Mouse (Mus musculus) heart, embryonic 16.5 days (tissue): ENCODE measurements around the gene Thbs1. TPM values are rescaled to one million over a fixed set of nuclear protein-coding genes. Genes with fewer than 3 reads are reported as not detected.

Experiments used
- ATAC-seq: fragments of 200-750 bp; cut with Nextera tagmentation; replicated peaks from 2 replicates; pipeline ENCODE4 v1.8.0; 2017; ENCODE audit warnings: moderate number of reproducible peaks; ENCODE audit not compliant: insufficient read depth, low FRiP score; ENCODE audit errors: extremely low read depth
- H3K27ac ChIP-seq: fragments of 300-500 bp; sonication (generic); 2 replicates; pipeline ENCODE4 v1.5.1; 2014; ENCODE audit warnings: mild to moderate bottlenecking, low read length, control low read depth, moderate library complexity
- H3K27me3 ChIP-seq: fragments of 300-500 bp; sonication (generic); 2 replicates; pipeline ENCODE4 v1.6.1; 2014; ENCODE audit warnings: low read length, mixed read lengths; ENCODE audit not compliant: control insufficient read depth, insufficient read depth
- H3K36me3 ChIP-seq: fragments of 300-500 bp; sonication (generic); 2 replicates; pipeline ENCODE4 v1.6.1; 2014; ENCODE audit not compliant: control insufficient read depth, insufficient read depth
- H3K4me1 ChIP-seq: fragments of 300-500 bp; sonication (generic); 2 replicates; pipeline ENCODE4 v1.6.1; 2014; ENCODE audit warnings: low read length, mixed read lengths; ENCODE audit not compliant: control insufficient read depth, insufficient read depth
- H3K4me2 ChIP-seq: fragments of 300-500 bp; sonication (generic); 2 replicates; pipeline ENCODE4 v1.6.1; 2014; ENCODE audit warnings: low read depth, mild to moderate bottlenecking, control low read depth, low read length
- H3K4me3 ChIP-seq: fragments of 300-500 bp; sonication (generic); 2 replicates; pipeline ENCODE4 v1.5.1; 2014; ENCODE audit warnings: mild to moderate bottlenecking, control low read depth, low read length
- H3K9ac ChIP-seq: fragments of 300-500 bp; sonication (generic); 2 replicates; pipeline ENCODE4 v1.6.1; 2014; ENCODE audit warnings: low read length, control low read depth
- H3K9me3 ChIP-seq: fragments of 300-500 bp; sonication (generic); replicated peaks from 2 replicates; pipeline ENCODE4 v1.6.1; 2016; ENCODE audit warnings: low read length; ENCODE audit not compliant: control insufficient read depth
- WGBS: fragments of 180-500 bp; shearing (Covaris S2); extraction: QIAGEN DNeasy Blood & Tissue Kit; methylation state at CpG from one replicate; pipeline ENCODE4 v1.1.7; 2014; 5-methylcytosine and 5-hydroxymethylcytosine counted together
- polyA plus RNA-seq: library from polyadenylated mRNA; unstranded; fragments of >200 nt; fragmentation: Nextera tagmentation; extraction: Ambion mirVana; gene quantifications from 2 replicates; pipeline ENCODE4 v1.2.1, GENCODE M21; 2015

The Thbs1 gene
- polyA plus RNA-seq, 1 experiment from 2014 or later = 20.0 TPM

DNA sequence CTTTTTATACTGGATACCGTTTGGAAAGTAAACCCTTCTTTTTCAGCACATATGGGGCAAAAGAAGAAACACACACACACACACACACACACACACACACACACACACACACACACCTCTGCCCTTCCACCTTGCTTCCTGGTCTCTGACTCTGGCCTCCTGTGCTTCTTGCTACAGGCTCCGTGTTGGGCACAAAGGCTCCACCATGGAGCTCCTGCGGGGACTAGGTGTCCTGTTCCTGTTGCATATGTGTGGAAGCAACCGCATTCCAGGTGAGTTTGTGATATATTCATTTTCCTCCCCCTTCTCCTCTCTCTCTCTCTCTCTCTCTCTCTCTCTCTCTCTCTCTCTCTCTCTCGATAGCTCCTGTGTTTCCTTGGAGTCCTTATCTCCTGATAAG, 762 bp downstream of the Thbs1 start:
- H3K9ac ChIP-seq = peak overlapping the region; percentile 62
- H3K9me3 ChIP-seq = no peaks in the 10 kb centered on the region
- H3K36me3 ChIP-seq = no peaks in the 10 kb centered on the region
- peaks cover 12% of the 10 kb centered on the region for H3K4me1 ChIP-seq
- peak overlapping the region; percentile 63 for H3K4me3 ChIP-seq
- H3K4me2 ChIP-seq = peak overlapping the region; percentile 82
- peaks cover 6% of the 10 kb centered on the region for H3K27me3 ChIP-seq
- no peak overlapping the region for H3K27ac ChIP-seq
- no peak for ATAC-seq
- 17% methylated on average over 5 of the region's 5 CpGs for WGBS

DNA sequence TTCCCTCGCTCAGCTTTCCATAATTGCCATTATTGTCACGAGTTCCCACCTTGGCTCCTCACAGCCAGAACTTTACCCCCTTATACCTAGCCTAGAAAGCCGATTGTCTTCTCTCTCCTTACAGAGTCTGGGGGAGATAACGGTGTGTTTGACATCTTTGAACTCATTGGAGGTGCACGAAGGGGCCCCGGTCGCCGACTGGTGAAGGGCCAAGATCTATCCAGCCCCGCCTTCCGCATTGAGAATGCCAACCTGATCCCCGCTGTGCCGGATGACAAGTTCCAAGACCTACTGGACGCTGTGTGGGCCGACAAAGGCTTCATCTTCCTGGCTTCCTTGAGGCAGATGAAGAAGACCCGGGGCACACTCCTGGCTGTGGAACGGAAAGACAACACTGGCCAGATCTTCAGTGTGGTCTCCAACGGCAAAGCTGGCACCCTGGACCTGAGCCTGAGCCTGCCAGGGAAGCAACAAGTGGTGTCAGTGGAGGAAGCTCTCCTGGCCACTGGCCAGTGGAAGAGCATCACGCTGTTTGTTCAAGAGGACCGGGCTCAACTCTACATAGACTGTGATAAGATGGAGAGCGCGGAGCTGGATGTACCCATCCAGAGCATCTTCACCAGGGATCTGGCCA, 1.3 kb downstream of the Thbs1 start:
- no peaks in the 10 kb centered on the region for H3K9me3 ChIP-seq
- peaks cover 12% of the 10 kb centered on the region for H3K4me1 ChIP-seq
- peak overlapping the region; percentile 63 for H3K4me3 ChIP-seq
- peaks cover 6% of the 10 kb centered on the region for H3K27me3 ChIP-seq
- no peaks in the 10 kb centered on the region for H3K36me3 ChIP-seq
- ATAC-seq = no peak
- peak overlapping the region; percentile 24; the same call in 1 of the 2 replicates for H3K9ac ChIP-seq
- WGBS = 32% methylated on average over 21 of the region's 21 CpGs
- H3K4me2 ChIP-seq = peak overlapping the region; percentile 82
- no peak overlapping the region for H3K27ac ChIP-seq

DNA sequence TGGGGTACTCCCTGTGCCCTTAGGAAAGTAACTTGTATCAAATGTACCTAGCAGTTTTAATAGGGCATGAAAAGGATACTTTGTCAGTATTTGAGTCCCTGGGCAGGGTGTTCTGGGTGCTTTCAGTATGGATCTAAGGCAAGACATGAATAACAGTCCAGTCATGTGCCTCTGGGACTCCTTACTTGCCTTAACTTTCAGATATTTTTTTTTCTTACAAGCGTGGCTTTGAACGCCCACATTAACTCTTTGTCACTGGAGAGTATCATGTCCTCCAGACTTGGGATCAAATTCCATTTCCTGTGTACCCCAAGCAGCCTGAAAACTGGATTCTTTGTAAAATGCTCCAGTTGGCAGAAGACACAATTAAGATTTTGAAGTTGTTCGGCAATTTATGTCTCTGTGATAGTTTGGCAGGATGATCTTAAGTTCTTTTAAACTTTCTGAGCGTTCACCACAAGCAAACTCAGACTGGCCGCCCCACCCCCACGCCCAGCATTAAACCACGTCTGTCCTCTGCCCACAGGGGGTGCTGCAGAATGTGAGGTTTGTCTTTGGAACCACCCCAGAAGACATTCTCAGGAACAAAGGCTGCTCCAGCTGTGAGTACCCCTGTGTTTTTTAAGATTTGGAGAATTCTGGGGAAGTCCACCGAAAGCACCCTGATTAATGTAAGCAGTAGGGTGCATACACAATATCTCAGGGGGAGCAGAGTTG, 2.3 kb downstream of the Thbs1 start:
- Histone ChIP-seq H3K4me1 (peaks cover 12% of the 10 kb centered on the region), H3K4me3 (peak overlapping the region; percentile 63), H3K9ac (no peak overlapping the region), H3K27ac (no peak overlapping the region), H3K4me2 (peak overlapping the region; percentile 82), H3K27me3 (peaks cover 6% of the 10 kb centered on the region), H3K9me3 (no peaks in the 10 kb centered on the region), H3K36me3 (0 out of 2 replicates have a peak, but pooled peaks cover 2% of the 10 kb centered on the region)
- ATAC-seq = no peak
- WGBS = 47% methylated on average over 8 of the region's 8 CpGs

DNA sequence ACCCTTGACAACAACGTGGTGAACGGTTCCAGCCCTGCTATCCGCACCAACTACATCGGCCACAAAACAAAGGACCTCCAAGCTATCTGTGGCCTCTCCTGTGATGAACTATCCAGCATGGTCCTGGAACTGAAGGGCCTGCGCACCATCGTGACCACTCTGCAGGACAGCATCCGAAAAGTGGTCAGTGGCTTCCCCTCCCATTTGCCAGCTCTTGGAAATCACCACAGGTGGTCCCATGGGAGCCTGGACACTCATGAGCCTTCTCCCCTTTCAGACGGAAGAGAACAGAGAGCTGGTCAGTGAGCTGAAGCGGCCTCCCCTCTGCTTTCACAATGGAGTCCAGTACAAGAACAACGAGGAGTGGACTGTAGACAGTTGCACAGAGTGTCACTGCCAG, 3.0 kb downstream of the Thbs1 start:
- no peaks in the 10 kb centered on the region for H3K9me3 ChIP-seq
- 75% methylated on average over 10 of the region's 10 CpGs for WGBS
- no peak for ATAC-seq
- H3K4me2 ChIP-seq = peak overlapping the region; percentile 82; the same call in 1 of the 2 replicates
- H3K4me1 ChIP-seq = peaks cover 12% of the 10 kb centered on the region
- peaks cover 8% of the 10 kb centered on the region; the same call in 1 of the 2 replicates for H3K36me3 ChIP-seq
- H3K27me3 ChIP-seq = peaks cover 6% of the 10 kb centered on the region
- peak overlapping the region; percentile 17; the same call in 1 of the 2 replicates for H3K4me3 ChIP-seq
- no peak overlapping the region for H3K9ac ChIP-seq
- no peak overlapping the region for H3K27ac ChIP-seq

DNA sequence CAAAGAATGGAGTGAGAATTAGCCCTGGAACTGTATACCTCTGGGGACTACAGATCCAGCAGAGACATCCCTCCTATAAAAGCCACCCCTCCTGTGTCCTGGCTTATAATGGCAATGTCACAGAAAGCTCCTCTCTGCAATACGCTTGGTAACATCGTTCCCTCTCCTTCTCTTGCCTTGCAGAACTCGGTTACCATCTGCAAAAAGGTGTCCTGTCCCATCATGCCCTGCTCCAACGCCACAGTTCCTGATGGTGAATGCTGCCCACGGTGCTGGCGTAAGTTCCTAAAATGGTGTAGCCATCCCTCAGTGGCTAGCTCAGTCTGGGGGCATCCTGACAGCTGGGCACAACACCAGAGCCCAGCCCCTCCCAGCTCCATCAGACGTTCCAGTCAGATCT, 4.0 kb downstream of the Thbs1 start:
- Histone ChIP-seq H3K4me3 (no peak overlapping the region), H3K27ac (no peak overlapping the region), H3K36me3 (peaks cover 10% of the 10 kb centered on the region), H3K27me3 (peaks cover 6% of the 10 kb centered on the region), H3K9ac (no peak overlapping the region), H3K4me1 (peaks cover 7% of the 10 kb centered on the region), H3K9me3 (no peaks in the 10 kb centered on the region), H3K4me2 (no peak overlapping the region)
- WGBS = 78% methylated on average over 7 of the region's 7 CpGs
- ATAC-seq = no peak

DNA sequence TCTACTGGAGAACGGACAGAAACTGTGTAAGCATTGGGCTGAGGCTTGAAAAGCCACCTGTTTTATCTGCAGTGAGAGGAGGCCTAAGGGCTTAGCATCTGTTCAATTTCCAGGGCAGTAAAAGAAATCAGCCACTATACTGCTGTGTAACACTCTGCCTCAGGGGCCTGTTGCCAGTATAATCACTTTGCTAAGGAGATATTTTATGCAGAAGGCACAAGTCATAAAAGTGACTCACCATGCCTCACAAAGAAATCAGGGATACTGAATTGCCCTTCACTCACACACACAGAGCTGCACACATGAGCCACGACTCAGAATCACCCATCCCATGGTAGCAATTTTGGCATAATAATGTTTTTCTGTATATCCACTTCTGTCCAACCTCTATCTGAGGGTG, 4.5 kb downstream of the Thbs1 start:
- no peak overlapping the region for H3K4me2 ChIP-seq
- H3K9ac ChIP-seq = no peak overlapping the region
- no peaks in the 10 kb centered on the region for H3K9me3 ChIP-seq
- H3K27me3 ChIP-seq = peaks cover 6% of the 10 kb centered on the region
- 76% methylated on average over 2 of the region's 2 CpGs for WGBS
- H3K36me3 ChIP-seq = peaks cover 11% of the 10 kb centered on the region
- peaks cover 6% of the 10 kb centered on the region for H3K4me1 ChIP-seq
- no peak overlapping the region for H3K27ac ChIP-seq
- no peak for ATAC-seq
- H3K4me3 ChIP-seq = no peak overlapping the region

DNA sequence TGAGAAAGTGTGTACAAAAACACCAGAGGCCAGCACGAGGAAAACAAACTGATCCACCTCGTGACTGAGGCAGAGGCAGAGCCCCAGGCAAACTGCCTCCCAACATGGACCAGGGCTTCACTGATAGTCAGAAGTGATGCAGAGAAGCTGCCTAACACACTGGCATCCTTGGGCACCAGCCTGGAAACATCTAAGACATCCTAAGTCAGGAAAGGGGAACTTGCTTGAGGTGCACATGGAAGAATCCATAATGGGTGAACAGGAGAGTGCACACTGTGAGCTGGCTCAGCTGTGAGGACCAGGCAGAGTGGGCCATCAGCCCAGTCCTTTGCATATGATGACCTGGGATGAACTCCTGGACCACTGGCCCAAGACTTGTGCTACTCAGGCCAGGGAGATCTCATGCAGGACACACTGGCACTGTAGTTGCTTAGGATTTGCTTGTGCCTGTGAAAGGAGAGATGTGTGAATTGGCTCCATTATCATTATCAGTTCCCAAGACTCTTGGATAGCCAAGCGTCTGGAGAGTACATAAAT, 5.1 kb downstream of the Thbs1 start:
- H3K9me3 ChIP-seq = no peaks in the 10 kb centered on the region
- H3K27me3 ChIP-seq = peaks cover 6% of the 10 kb centered on the region
- peaks cover 11% of the 10 kb centered on the region for H3K36me3 ChIP-seq
- no peak overlapping the region for H3K27ac ChIP-seq
- WGBS = 75% methylated on average over 3 of the region's 3 CpGs
- H3K9ac ChIP-seq = no peak overlapping the region
- H3K4me1 ChIP-seq = peaks cover 6% of the 10 kb centered on the region
- H3K4me3 ChIP-seq = no peak overlapping the region
- ATAC-seq = no peak
- no peak overlapping the region for H3K4me2 ChIP-seq

DNA sequence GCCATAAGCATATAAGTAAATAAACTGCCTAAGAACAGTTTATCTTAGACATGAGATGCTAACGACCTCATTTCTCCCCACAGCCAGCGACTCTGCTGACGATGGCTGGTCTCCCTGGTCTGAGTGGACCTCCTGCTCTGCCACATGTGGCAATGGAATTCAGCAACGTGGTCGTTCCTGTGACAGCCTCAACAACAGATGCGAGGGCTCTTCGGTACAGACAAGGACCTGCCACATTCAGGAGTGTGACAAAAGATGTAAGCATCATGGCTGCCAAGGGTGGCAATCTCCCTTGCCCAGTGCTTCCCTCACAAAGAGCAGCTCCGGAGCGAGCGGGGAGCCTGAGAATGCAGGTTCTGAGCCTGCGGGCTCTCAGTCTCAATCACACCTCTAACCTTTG, 5.7 kb downstream of the Thbs1 start:
- Histone ChIP-seq H3K4me1 (peaks cover 3% of the 10 kb centered on the region), H3K4me2 (no peak overlapping the region), H3K9me3 (no peaks in the 10 kb centered on the region), H3K4me3 (no peak overlapping the region), H3K27me3 (peaks cover 6% of the 10 kb centered on the region), H3K36me3 (peaks cover 12% of the 10 kb centered on the region), H3K9ac (no peak overlapping the region), H3K27ac (no peak overlapping the region)
- no peak for ATAC-seq
- WGBS = 76% methylated on average over 11 of the region's 11 CpGs

DNA sequence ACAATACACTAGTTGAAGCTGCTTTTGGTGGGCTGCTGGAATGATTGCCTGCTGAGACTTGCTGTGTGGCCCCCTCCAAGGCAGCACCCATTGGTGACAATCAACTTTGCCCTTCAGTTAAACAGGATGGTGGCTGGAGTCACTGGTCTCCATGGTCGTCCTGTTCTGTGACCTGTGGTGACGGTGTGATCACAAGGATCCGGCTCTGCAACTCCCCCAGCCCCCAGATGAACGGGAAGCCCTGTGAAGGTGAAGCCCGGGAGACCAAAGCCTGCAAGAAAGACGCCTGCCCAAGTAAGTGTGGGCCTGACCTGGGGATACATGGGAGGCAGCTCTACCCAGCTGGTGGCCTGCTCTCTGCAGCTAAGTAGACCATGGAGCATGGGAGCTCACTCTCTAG, 6.4 kb downstream of the Thbs1 start:
- no peak for ATAC-seq
- Histone ChIP-seq H3K4me3 (no peak overlapping the region), H3K36me3 (peaks cover 18% of the 10 kb centered on the region), H3K27me3 (peaks cover 1% of the 10 kb centered on the region; the same call in 1 of the 2 replicates), H3K9me3 (no peaks in the 10 kb centered on the region), H3K9ac (no peak overlapping the region), H3K27ac (no peak overlapping the region), H3K4me1 (no peaks in the 10 kb centered on the region; the same call in 1 of the 2 replicates), H3K4me2 (no peak overlapping the region)
- 82% methylated on average over 6 of the region's 6 CpGs for WGBS
